Mouse (Mus musculus) olfactory bulb, adult 2 months (tissue): Measurements from ENCODE around the gene Btg3.

Source experiments
- CTCF ChIP-seq: fragments of 200-500 bp; IDR thresholded peaks from 2 replicates; pipeline ENCODE4 v1.5.1; 2012; ENCODE audit warnings: low read depth, mild to moderate bottlenecking, low read length, moderate library complexity; ENCODE audit not compliant: insufficient read depth
- POLR2A ChIP-seq: fragments of 200-500 bp; IDR thresholded peaks from 2 replicates; pipeline ENCODE4 v1.6.1; 2012; ENCODE audit warnings: mild to moderate bottlenecking, low read depth, low read length, moderate library complexity; ENCODE audit not compliant: insufficient read depth

- TF ChIP-seq POLR2A: no peak
- no peak for TF ChIP-seq CTCF
Observed at GRCm38 (mm10) chr16:78327562-78327961, 49.4 kb downstream of the Btg3 start.
